Mouse (Mus musculus): Measurements from ENCODE around the gene Faap20.

DNA sequence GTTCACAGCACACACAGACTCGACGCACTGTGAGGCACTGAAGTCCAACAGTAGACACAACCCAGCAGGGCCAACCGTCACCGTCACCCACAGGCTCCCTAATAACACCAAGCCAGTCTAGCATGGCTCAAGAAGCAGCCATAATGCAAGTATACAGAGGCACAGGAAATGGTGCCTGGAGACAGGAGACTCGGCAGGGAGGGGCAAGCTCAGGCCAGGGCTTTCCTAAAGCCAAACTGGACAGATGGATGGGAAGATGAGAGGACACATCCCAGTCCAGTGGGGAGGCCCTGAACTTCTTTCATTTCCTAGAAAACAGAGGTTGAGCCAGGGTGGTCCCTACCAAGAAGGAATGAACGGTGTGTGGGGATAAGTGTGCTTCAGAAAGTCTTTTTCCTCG lies 41.0 kb upstream of the Faap20 start:
- TF ChIP-seq CTCF (IDR thresholded peaks at IDR 0.05; ENCODE audit: borderline replicate concordance, insufficient read depth, low read length) (no peak), POLR2A (IDR thresholded peaks at IDR 0.05; ENCODE audit: low read depth, low read length) (no peak)
